Mouse (Mus musculus): ENCODE measurements around the gene Chst11. TPM values are rescaled to one million over a fixed set of nuclear protein-coding genes. Genes with fewer than 3 reads are reported as not detected.

The Chst11 gene
- 1 to 10 TPM; 2.8 to 3.4 TPM for total RNA-seq (2021)

DNA sequence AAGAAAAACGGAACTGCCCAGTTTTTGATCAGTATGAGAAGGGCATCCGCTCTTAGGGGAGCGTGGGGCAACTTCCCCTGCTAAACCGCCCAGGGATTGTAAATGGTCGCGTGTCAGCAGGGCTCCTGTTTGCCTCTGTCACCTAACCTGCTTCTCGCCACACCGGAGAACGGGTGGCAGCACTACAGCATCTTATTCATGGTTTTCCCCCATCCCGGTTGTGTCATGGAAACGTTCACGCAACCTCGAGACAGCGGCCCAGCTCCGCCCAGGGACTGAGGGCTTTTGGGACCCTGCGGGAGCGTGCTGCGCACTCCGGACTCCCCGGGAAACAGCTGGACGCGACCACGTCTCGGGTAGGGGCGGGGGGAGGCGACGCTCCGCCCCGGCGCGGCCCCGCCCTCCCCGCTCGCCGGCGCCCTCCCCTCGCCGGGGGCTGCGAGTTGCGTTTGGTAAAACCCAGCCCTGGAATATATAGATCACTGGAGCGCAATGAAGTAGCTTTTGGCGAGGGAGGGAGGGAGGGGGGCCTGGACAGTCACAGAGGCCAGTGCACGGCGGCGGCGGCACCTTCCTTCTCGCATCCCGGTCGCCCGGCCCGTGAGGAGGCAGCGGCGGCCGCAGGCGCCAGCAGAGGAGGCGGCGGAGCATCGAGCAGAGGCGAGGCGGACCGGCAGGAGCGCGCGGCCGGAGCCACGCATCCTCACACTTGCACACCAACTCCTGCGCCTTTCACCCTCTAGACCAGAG, at the start of gene Chst11:
Gene Chst11, plus strand, starts transcription at position 549 of the 750 bp plus-strand sequence.
- peak; percentile 67 for DNase-seq (ENCODE audit: low spot score)
- intact Hi-C loops (cut with DNase I): loop anchor here (5.0 to 10.0 kb wide), 4 partner anchors 73 to 370 kb away; no protein-coding TSS in a partner anchor

DNA sequence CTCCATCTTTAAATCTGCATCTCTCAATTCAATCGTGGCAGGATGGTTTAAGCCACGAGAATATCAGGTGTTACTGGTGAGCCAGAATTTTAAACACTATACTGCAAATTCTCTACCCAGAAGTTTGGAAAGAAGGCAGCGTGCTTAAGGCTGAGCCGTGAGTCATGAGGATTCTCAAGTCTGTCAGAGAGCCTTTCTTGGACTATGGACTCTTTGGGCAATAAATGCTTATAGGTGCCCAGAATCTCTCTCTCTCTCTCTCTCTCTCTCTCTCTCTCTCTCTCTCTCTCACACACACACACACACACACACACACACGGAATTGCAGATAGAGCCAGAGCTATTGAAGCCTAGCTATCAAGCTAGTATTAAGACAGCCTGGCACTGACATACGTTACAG, 49.5 kb upstream of the Chst11 start:
- no peak for DNase-seq (ENCODE audit: low spot score)
- intact Hi-C loops (cut with DNase I): no loop called here

DNA sequence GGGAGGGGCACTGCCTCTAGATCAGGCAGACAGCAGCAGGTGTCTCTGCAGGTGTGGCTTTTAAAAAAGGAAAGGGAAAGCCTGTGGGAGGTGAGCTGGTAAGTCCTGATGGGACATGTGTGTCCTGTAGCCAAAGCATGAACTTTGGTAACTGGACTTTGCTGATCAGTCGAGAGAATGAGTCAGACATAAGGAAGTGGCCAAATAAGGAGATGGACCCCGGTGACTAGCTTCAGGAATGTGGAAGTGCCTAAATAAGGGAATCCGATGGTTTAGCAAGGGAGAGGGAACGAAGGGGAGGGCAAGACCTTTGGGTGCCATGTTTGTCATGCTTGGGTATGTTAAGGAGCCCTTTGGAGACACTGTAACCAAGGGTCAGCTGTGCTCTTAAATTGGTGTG, 31.9 kb upstream of the Chst11 start:
- no peak for DNase-seq (ENCODE audit: low spot score)
- intact Hi-C loops (cut with DNase I): no loop called here

DNA sequence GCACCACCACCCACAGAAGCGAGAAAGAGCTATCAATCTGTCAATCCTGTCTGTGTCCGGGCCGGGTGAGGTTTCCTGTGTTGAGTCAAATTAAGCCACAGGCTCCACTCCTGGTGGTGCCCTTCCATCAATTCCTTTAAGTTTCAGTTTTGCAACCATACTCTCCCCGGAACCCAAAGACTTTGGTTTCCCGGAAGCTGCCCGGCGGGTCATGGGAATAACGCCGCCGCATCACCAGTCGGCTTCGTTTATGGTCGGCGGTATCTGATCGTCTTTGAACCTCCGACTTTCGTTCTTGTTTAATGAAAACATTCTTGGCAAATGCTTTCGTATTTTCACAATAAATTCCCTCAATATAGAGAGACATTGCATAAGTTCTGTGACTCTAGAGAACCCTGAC, 30.2 kb upstream of the Chst11 start:
- intact Hi-C loops (cut with DNase I): no loop called here
- DNase-seq (ENCODE audit: low spot score): no peak

DNA sequence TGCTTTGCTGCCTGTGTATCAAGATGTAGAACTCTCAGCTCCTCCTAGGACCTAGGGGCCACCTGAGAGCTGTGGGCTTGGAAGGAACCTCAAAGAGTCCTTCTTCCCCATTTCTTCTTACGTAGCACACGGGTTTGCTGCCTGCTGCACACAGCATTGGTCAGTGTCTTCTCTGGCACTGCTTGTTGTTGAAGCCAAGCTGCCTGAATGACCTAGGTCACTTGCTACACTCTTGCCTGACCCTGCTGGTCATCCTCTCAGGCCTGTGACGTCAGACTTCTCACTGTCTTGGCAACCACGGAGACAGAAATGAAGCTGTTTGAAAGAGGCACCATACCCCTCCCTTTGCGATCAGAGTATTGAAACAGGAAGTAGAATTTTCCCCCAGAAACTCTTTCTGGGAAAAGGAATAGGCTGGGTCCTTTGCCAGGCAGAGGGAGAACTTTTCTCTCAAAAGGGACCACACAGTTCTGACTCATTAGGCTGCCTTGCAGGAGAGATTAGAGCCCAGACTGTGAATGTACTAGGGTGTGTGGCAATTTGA, 27.0 kb upstream of the Chst11 start:
- DNase-seq (ENCODE audit: low spot score): no peak
- intact Hi-C loops (cut with DNase I): no loop called here

DNA sequence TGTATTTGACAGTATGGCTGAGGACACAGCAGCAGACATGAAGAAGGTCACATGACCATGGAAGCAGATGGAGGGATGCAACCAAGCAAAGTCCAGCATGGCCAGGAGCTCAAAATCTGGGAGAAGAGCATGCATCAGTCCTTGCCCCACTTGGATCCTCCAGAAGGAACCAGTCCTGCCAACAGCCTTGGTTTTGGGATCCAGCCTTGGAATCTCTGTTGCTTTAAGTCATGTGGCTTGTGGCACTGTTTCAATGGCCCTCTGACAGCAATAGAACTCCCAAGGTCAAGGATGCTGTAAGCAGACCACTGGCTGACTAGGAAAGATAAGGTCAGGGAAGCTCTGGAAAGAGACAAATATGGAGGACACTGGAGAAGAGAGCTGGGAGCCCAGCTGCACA, 26.0 kb upstream of the Chst11 start:
- DNase-seq (ENCODE audit: low spot score): no peak
- intact Hi-C loops (cut with DNase I): no loop called here

DNA sequence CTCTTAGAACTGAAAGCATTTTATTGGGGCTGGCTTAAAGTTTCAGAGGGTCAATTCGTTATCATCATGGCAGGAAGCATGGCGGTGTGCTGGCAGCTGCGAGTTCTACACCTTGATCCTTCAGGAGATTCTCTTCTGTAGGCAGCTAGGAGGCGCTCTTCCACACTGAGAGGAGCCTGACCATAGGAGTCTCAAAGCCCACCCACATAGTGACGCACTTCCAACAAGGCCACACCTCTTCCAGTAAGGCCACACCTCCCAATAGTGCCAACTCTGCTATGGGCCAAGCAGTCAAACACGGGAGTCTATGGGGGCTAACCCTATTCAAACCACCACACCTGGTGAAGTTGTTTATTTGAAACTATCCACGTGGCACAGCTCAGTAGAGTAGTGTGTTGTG, 24.0 kb upstream of the Chst11 start:
- intact Hi-C loops (cut with DNase I): no loop called here
- no peak for DNase-seq (ENCODE audit: low spot score)

DNA sequence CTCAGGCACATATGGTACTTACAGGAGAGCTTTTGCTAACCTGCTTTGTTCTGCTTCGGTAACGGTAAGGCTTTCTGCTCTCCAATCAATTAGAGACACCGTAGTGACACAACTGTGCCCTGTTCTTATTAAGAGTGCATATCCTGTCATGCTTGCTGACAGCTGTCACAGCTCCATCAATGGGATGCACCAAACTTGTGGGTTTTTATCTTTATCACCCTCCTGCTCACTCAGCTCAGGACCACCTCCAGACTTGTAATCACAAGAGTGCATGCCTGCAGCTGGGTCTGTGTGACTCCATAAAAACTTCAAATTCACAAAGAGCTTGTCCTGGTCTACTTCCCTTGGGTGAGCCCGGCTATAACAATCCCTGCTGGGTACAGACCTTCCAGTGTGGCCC, 23.3 kb upstream of the Chst11 start:
- DNase-seq (ENCODE audit: low spot score): no peak
- intact Hi-C loops (cut with DNase I): no loop called here

DNA sequence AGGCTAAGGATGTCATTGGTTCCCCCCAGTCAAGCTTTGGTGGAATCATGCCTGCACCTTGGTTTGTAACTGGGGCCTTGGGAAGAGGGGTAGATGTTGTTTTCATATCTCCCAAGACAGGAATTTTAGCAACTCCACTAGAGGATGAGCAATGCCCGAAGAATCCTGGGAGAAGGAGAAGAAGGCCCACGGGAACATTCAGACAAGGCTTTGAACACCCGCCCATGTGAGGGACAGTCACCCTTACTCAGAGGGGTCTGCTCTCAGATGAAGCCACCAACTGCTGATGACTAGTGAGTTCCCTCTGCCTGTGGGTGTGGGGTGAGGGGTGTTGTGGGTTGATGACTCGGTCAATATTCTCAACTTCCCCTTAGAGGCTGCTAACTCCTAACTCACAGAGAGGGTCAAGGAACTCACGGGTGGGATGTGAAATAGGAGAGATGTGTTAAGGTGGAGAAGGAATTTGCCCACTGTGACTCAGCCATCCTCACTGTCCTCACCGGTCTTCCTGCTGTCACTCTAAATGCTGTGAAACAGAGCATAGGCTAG, 22.8 kb upstream of the Chst11 start:
- DNase-seq (ENCODE audit: low spot score): no peak
- intact Hi-C loops (cut with DNase I): no loop called here

DNA sequence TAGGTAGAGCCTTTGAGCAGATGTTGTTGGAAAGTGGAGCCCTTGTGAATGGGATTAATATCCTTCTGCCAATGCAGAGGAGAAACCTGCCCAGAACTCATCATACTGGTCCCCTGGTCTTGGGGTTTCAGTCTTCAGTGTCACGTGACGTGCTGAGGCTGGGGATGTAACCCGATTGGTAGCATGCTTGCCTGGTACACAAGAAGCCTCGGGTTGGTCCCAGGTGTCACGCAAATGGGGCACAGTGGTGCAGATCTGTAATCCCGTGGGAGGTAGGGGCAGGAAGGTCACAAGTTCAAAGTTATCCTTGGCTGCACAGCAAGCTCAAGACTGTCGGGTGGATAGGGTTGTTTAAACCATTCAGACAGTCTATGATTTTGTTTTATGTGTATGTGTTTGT, 20.8 kb upstream of the Chst11 start:
- DNase-seq (ENCODE audit: low spot score): no peak
- intact Hi-C loops (cut with DNase I): no loop called here

DNA sequence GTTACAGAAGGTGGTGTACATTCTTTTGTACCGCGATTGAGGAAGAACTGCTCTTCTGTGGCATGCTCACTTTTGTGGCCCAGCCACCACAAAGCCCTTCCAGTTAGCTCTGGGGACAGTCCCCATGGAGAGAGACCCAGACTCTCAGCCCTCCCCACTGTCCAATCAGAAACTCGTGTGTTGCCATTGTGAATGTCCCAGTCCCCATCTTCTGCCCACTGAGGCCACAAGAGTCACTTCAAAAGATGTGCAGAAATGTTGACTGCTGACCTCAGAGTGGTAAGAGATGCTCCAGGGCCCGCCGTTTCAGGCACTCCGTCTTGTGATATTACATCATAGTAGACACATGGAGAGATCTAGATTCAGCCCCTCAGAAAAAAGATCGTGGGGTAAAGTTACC, 18.6 kb upstream of the Chst11 start:
- intact Hi-C loops (cut with DNase I): no loop called here
- no peak for DNase-seq (ENCODE audit: low spot score)

DNA sequence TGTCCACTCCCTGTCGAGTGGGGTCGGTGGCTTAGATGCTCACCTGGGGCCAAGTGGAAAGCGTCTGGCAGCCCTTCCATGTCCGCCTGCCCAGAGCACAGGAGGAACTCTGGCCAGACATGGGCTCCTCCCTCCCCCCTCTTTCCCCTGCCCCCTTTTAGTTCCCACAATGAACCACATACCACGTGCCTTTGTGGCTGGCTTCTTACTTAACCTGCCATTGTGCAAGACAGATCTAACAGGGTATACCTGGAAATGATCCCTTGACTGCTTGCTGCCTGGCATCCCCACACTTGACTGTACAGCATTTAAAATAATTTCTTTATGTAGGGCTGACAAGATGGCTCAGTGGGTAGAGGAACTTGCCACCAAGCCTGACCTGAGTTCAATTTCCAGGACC, 15.7 kb upstream of the Chst11 start:
- no peak for DNase-seq (ENCODE audit: low spot score)
- intact Hi-C loops (cut with DNase I): no loop called here

DNA sequence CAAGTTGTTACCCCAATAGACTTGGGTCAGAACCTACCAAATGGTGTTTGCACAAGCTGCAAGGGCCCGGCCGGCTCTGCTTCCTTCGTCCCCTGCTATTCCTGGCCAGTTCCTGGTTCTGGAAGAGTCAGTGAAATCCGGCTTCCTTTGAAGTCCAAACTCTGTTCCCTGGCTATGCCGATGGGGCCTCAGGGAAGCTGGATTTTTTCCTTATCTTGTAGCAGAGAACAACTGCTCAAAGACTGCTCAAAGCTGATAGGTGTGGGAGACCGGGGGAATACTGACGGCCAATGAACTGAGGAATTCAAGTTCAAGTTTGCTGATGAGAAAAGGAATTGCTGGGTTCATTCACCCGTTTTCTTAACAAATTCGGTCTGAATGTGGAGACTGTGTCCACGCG, 13.7 kb upstream of the Chst11 start:
- intact Hi-C loops (cut with DNase I): no loop called here
- no peak for DNase-seq (ENCODE audit: low spot score)

DNA sequence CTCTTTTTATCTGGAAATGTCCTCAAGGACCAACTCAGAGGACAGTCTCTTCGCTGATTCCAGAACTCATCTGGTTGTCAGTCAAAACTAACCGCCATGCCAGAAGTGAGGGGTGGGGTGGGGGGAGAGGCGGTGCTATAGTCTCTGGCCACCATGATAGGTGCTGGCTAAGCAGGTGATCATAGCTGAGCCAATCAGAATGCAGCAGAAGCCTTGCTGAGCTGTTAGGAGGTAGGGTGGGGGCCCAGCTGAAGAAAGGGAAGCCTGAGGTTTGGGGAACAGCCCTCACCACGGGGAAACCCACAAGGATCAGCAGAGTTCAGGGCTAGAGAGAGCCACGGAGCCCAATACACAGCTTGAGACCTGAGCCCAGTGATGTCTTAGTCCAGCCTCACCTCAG, 11.1 kb upstream of the Chst11 start:
- intact Hi-C loops (cut with DNase I): no loop called here
- DNase-seq (ENCODE audit: low spot score): no peak

DNA sequence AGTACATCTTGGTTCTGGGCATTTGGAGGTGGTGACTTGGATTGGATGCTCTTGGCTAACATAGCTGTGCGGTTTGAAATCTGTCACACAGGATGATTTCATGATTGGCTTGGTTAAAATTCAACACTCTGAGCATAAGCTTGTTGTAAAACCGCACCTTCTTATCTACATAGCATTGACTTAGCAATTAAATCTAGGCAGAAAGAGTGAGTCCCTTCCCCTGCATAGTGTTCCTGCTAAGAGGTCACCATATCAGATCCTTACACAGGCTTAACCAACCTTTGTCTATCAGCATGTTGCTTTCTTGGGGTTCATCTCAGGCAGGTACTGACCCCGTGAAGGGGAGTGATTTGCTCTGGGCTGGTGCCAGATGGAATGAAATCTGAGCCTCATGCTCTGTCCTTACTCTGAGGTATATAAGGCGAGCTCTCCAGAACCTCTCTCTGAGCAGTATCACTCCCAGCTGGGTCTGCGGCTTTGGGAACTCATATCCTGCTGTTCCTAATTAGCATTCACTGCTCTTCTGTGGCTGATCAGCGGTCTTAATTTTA, 10.6 kb upstream of the Chst11 start:
- intact Hi-C loops (cut with DNase I): no loop called here
- DNase-seq (ENCODE audit: low spot score): no peak

DNA sequence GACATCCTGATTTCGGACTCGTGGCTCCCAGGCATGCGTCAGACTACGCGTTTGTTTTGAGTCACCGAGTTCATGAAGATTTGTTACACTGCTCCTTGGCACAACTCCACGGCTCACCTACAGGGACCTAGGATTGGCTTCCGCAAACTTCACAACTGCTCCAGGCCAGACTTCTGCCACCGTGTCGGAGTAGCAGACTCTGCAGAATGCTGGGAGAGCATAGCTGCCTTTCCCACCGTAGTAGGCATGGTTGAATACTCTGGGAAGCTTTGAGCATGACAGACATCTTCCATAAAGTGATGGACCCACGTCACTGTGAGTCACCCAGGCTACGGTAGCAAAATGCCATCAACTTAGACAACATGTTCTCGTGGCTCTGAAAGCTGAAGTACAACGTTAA, 9.5 kb upstream of the Chst11 start:
- intact Hi-C loops (cut with DNase I): no loop called here

DNA sequence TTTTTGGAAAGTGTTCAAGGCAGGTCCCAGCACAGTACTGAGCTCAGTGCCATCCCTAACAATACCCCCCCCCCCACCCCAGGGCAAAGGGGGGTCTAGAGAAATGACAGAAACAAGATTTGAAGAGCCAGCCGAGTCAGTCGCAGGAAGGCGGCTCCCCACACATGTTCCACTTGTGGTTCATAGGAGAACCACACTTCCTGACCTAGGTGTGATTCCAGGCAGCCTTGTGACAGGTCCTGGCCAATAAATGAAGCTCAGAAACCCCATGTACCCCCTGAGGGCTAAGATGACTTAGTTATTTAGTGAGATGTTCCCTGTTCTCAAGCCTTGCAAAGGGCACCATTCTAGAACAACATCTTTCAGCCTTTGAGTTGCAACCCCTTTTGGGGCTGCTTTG, 3.0 kb upstream of the Chst11 start:
- intact Hi-C loops (cut with DNase I): loop anchor here (5.0 to 10.0 kb wide), 2 partner anchors 70 to 373 kb away; no protein-coding TSS in a partner anchor
- DNase-seq (ENCODE audit: low spot score): no peak

More for the DNA sequence above, 9.5 kb upstream of the Chst11 start:
- DNase-seq (ENCODE audit: low spot score): no peak

DNA sequence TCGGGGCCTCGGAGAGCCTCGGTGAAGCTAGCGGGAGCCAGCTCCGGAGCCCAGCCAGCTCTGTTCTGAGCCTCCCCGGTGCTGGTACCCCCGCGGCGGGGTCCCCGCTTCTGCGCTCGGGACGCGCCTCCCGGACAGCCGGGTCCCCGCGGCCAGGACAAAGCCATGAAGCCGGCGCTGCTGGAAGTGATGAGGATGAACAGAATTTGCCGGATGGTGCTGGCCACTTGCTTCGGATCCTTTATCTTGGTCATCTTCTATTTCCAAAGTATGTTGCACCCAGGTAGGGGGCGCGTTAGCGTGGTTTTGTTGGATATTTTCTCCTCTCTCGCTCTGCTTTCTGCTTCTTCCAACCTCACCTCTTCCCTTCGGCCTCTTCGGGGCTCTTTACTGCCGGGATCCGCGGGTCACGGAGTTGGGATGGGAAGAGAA, 418 bp downstream of the Chst11 start:
- intact Hi-C loops (cut with DNase I): loop anchor here (2.0 to 10.0 kb wide), 4 partner anchors 57 to 369 kb away; no protein-coding TSS in a partner anchor
- no peak for DNase-seq (ENCODE audit: low spot score)

DNA sequence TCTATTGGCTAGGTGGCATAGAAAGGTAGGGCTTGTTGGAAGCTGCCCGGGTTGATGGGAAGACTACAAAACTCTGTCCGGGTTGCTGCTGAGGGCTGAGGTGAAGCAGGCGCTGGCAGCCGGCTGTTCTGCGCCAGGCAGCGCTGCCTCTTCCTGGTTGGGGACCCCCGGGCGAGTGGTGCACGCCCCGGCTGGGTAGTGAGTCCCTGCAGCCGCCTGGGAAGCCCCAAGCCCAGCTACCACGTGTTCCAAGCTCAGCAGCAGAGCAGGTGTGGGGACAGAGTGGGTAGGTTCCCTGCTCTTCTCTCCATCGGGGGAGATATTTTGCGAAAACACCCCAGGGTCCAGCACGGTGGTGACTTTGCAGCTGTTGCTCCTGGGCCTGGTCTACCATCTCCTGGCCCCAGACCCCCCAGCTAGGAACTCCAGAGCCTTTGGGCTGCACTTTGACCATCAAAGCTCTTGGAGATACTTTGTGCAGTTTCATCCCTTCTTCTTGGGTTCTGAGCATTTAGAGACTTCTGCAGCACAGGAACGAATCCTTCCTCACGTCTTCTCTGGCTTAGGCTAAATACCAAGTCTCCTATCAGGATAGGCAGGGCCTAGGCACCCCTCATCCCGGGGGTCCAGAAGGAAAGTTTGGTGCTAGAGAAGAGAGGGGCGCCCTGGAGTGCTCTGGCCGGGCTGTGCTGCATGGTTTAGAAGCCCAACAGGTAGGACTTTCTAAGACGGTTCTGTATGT, 1.1 kb downstream of the Chst11 start:
- DNase-seq (ENCODE audit: low spot score): no peak
- intact Hi-C loops (cut with DNase I): loop anchor here (2.0 to 10.0 kb wide), 4 partner anchors 56 to 368 kb away; no protein-coding TSS in a partner anchor

DNA sequence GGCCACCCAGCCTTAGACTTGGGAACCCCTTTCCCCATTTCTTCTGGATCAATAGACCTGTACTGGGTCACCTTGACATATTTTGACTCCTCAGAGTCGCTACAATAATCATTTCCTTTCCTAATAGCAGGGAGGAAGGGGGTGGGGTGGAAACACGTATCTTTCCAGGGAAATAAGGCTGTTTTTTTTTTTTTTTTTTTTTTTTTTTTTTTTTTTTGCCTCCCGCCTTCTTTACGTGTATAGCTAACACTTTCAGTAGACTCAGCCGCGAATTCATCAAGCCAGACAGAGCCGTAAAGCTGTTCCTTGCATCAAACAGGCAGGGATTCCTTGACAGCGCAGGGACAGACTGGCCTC, 1.7 kb downstream of the Chst11 start:
- intact Hi-C loops (cut with DNase I): loop anchor here (2.0 to 10.0 kb wide), 4 partner anchors 56 to 368 kb away; no protein-coding TSS in a partner anchor
- DNase-seq (ENCODE audit: low spot score): no peak
